Mouse (Mus musculus) hindbrain, embryonic 14.5 days (tissue): ENCODE measurements at regions not wholly inside any gene's neighbourhood (a gene's known extent, or its start where the extent isn't known, plus 50 kb on each side); places are given as distances from the start of the nearest gene placed in this dataset.

ENCODE experiments used
- ATAC-seq: fragments of 200-750 bp; cut with Nextera tagmentation; 2 replicates; pipeline ENCODE4 v1.8.0; 2017; ENCODE audit warnings: moderate number of reproducible peaks, mild to moderate bottlenecking, moderate TSS enrichment, moderate library complexity; ENCODE audit not compliant: low FRiP score
- DNase-seq: peaks from one replicate; pipeline ENCODE4 v3.0.0-alpha.2; 2015; ENCODE audit warnings: low spot score
- H3K27ac ChIP-seq: fragments of 300-500 bp; sonication (generic); 2 replicates; pipeline ENCODE4 v1.5.1; 2014; ENCODE audit warnings: mild to moderate bottlenecking, moderate library complexity
- H3K27me3 ChIP-seq: fragments of 300-500 bp; sonication (generic); 2 replicates; pipeline ENCODE4 v1.6.1; 2014; ENCODE audit warnings: mild to moderate bottlenecking, low read length, mixed read lengths; ENCODE audit not compliant: control insufficient read depth, insufficient read depth
- H3K36me3 ChIP-seq: fragments of 300-500 bp; sonication (generic); replicated peaks from 2 replicates; pipeline ENCODE4 v1.6.1; 2014; ENCODE audit not compliant: control insufficient read depth, insufficient read depth
- H3K4me1 ChIP-seq: fragments of 300-500 bp; sonication (generic); replicated peaks from 2 replicates; pipeline ENCODE4 v1.6.1; 2014; ENCODE audit warnings: antibody characterized with exemption, low read length, mixed read lengths; ENCODE audit not compliant: control insufficient read depth, insufficient read depth
- H3K4me2 ChIP-seq: fragments of 300-500 bp; sonication (generic); replicated peaks from 2 replicates; pipeline ENCODE4 v1.6.1; 2014; ENCODE audit warnings: mild to moderate bottlenecking, moderate library complexity
- H3K4me3 ChIP-seq: fragments of 300-500 bp; sonication (generic); replicated peaks from 2 replicates; pipeline ENCODE4 v1.5.1; 2014; ENCODE audit warnings: mild to moderate bottlenecking, low read length
- H3K9ac ChIP-seq: fragments of 300-500 bp; sonication (generic); 2 replicates; pipeline ENCODE4 v1.6.1; 2014
- H3K9me3 ChIP-seq: fragments of 300-500 bp; sonication (generic); 2 replicates; pipeline ENCODE4 v1.6.1; 2016; ENCODE audit warnings: low read length; ENCODE audit not compliant: control insufficient read depth
- WGBS: fragments of 180-500 bp; shearing (Covaris S2); extraction: QIAGEN DNeasy Blood & Tissue Kit; methylation state at CpG from one replicate; pipeline ENCODE4 v1.1.7; 2014; 5-methylcytosine and 5-hydroxymethylcytosine counted together

GRCm38 (mm10) chr9:113435921-113436320 is 272.1 kb downstream of the Pdcd6ip start:
- no peak for ATAC-seq
- H3K9me3 ChIP-seq: no peaks in the 10 kb centered on the region

DNA sequence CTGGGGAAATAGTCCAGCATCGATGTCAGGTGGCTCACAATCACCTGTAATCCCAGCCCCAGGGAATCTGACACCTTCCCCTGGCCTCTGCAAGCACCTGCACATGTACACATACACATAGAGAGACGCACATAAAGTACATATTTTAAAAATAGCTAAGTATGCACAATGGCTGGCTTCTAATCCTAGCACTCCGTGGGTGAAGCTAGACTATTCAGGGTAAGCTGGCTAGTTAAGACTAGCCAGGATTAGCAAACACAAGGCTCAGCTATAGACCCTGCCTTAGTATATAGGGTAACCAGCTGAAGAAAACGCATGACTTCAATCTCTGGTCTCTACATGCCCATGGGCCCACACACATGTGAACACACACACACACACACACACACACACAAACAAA is 274.6 kb downstream of the Pdcd6ip start:
- no peaks in the 10 kb centered on the region for H3K4me1 ChIP-seq
- no peak overlapping the region for H3K27ac ChIP-seq
- ATAC-seq: no peak
- no peaks in the 10 kb centered on the region for H3K27me3 ChIP-seq
- DNase-seq: no peak
- no peak overlapping the region for H3K4me2 ChIP-seq
- H3K9ac ChIP-seq: no peak overlapping the region
- 87% methylated on average over 4 of the region's 4 CpGs for WGBS
- no peaks in the 10 kb centered on the region for H3K9me3 ChIP-seq
- H3K36me3 ChIP-seq: no peaks in the 10 kb centered on the region
- no peak overlapping the region for H3K4me3 ChIP-seq

More at GRCm38 (mm10) chr9:113435921-113436320, 272.1 kb downstream of the Pdcd6ip start:
- no peaks in the 10 kb centered on the region for H3K4me1 ChIP-seq
- no peaks in the 10 kb centered on the region for H3K27me3 ChIP-seq
- no peak for DNase-seq
- H3K36me3 ChIP-seq: no peaks in the 10 kb centered on the region
- H3K4me2 ChIP-seq: no peak overlapping the region
- no peak overlapping the region for H3K4me3 ChIP-seq
- no peak overlapping the region for H3K9ac ChIP-seq
- H3K27ac ChIP-seq: no peak overlapping the region

GRCm38 (mm10) chr9:113432601-113433179 is 275.4 kb downstream of the Pdcd6ip start:
- WGBS: 78% methylated on average over 9 of the region's 9 CpGs
- DNase-seq (no peak), ATAC-seq (no peak)

DNA sequence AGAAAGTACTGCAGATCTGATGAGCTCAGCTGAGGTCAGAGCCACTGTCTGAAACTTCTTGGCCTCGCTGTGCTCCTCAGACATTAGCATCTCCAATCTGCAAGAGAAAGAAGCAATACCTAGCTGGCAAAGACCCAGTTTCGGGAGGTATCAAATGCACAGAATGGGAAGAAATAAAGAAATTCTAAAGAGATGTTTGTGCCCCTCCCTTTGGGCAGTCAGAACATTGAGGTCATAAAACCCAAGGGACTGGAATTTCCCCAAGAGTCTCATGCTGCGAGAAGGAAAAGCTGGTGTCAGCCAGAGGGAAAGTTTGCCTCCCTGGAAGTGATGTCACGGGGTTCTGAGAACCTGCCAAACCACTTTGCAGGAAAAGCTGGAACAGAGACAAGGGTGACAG is 277.6 kb downstream of the Pdcd6ip start:
- ATAC-seq: no peak
- WGBS: 89% methylated on average over 4 of the region's 4 CpGs

More at GRCm38 (mm10) chr9:113432601-113433179, 275.4 kb downstream of the Pdcd6ip start:
- no peaks in the 10 kb centered on the region for H3K36me3 ChIP-seq
- no peaks in the 10 kb centered on the region for H3K9me3 ChIP-seq
- no peak overlapping the region for H3K9ac ChIP-seq
- H3K4me2 ChIP-seq: no peak overlapping the region
- no peaks in the 10 kb centered on the region for H3K4me1 ChIP-seq
- H3K4me3 ChIP-seq: no peak overlapping the region
- H3K27me3 ChIP-seq: no peaks in the 10 kb centered on the region
- H3K27ac ChIP-seq: no peak overlapping the region

GRCm38 (mm10) chr9:113427281-113427680 is 280.8 kb downstream of the Pdcd6ip start:
- Histone ChIP-seq H3K9me3 (no peaks in the 10 kb centered on the region), H3K9ac (no peak overlapping the region), H3K27ac (no peak overlapping the region), H3K4me3 (no peak overlapping the region), H3K27me3 (no peaks in the 10 kb centered on the region), H3K4me2 (no peak overlapping the region), H3K36me3 (no peaks in the 10 kb centered on the region), H3K4me1 (no peaks in the 10 kb centered on the region)
- WGBS: 90% methylated on average over 4 of the region's 4 CpGs
- ATAC-seq: no peak
- no peak for DNase-seq

More for the DNA sequence above, 277.6 kb downstream of the Pdcd6ip start:
- no peaks in the 10 kb centered on the region for H3K27me3 ChIP-seq
- no peaks in the 10 kb centered on the region for H3K4me1 ChIP-seq
- H3K36me3 ChIP-seq: no peaks in the 10 kb centered on the region
- no peak overlapping the region for H3K9ac ChIP-seq
- no peak overlapping the region for H3K4me3 ChIP-seq
- H3K4me2 ChIP-seq: no peak overlapping the region
- no peaks in the 10 kb centered on the region for H3K9me3 ChIP-seq
- H3K27ac ChIP-seq: no peak overlapping the region
- DNase-seq: no peak

GRCm38 (mm10) chr9:113426324-113426723 is 281.7 kb downstream of the Pdcd6ip start:
- no peak overlapping the region for H3K4me2 ChIP-seq
- no peaks in the 10 kb centered on the region for H3K27me3 ChIP-seq
- ATAC-seq (no peak), DNase-seq (no peak)
- no peaks in the 10 kb centered on the region for H3K36me3 ChIP-seq
- 93% methylated on average over 15 of the region's 15 CpGs for WGBS
- no peak overlapping the region for H3K9ac ChIP-seq
- no peaks in the 10 kb centered on the region for H3K4me1 ChIP-seq
- H3K27ac ChIP-seq: no peak overlapping the region
- H3K4me3 ChIP-seq: no peak overlapping the region
- H3K9me3 ChIP-seq: no peaks in the 10 kb centered on the region

GRCm38 (mm10) chr9:113421645-113422044 is 286.4 kb downstream of the Pdcd6ip start:
- H3K36me3 ChIP-seq: no peaks in the 10 kb centered on the region
- DNase-seq (no peak), ATAC-seq (no peak)
- H3K9me3 ChIP-seq: no peaks in the 10 kb centered on the region
- no peaks in the 10 kb centered on the region for H3K4me1 ChIP-seq
- no peak overlapping the region for H3K27ac ChIP-seq
- H3K4me2 ChIP-seq: no peak overlapping the region
- H3K4me3 ChIP-seq: no peak overlapping the region
- no peaks in the 10 kb centered on the region for H3K27me3 ChIP-seq
- H3K9ac ChIP-seq: no peak overlapping the region

DNA sequence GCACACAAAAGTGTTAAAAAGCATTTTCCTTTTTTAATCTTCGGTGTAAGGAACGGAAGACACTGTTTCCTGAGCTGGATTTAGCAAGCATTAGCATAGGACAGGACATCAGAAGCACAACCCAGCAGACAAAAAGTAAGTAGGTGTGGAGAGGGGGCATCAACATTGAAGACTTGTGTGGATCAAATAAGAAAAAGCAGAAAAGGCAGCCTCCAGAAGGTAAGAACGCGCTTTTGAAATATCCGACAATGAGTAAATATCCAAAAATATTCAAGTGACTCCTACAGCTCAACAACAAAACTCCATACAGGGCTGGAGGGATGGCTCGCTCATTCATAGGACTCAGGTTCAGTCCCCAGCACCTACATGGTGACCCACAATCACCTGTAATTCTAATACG is 286.9 kb downstream of the Pdcd6ip start:
- no peak for DNase-seq
- no peaks in the 10 kb centered on the region for H3K9me3 ChIP-seq
- no peaks in the 10 kb centered on the region for H3K4me1 ChIP-seq
- H3K27me3 ChIP-seq: no peaks in the 10 kb centered on the region
- no peak overlapping the region for H3K9ac ChIP-seq
- no peak overlapping the region for H3K4me2 ChIP-seq
- H3K27ac ChIP-seq: no peak overlapping the region
- no peak for ATAC-seq
- no peaks in the 10 kb centered on the region for H3K36me3 ChIP-seq
- WGBS: 98% methylated on average over 7 of the region's 7 CpGs
- H3K4me3 ChIP-seq: no peak overlapping the region

DNA sequence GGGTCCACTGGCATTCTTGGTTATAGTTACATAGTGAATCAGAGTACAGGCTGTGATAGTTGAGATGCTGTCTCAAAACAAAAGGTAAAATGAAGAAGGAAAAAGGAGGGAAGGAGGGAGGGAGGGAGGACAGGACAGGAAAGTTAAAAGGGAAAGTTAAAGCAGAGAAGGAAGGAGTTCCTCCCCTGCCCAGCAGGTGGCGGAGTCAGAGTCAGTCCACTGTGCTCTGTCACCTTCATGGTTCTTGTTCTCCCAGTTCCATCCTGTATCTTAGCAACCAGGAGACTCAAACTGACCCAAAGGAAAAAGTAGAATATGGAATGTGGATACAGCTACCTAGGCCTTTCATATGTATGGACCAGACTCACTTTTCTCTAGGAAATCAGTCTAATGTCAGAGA is 288.3 kb downstream of the Pdcd6ip start:
- Histone ChIP-seq H3K36me3 (no peaks in the 10 kb centered on the region), H3K4me1 (no peaks in the 10 kb centered on the region), H3K4me2 (no peak overlapping the region), H3K4me3 (no peak overlapping the region), H3K9ac (no peak overlapping the region), H3K27ac (no peak overlapping the region), H3K27me3 (no peaks in the 10 kb centered on the region), H3K9me3 (no peaks in the 10 kb centered on the region)
- 100% methylated on average over 1 of the region's 1 CpGs for WGBS
- DNase-seq (no peak), ATAC-seq (no peak)

GRCm38 (mm10) chr9:113417106-113417505 is 291.0 kb downstream of the Pdcd6ip start:
- no peaks in the 10 kb centered on the region for H3K36me3 ChIP-seq
- no peaks in the 10 kb centered on the region for H3K27me3 ChIP-seq
- DNase-seq (no peak), ATAC-seq (no peak)
- H3K4me3 ChIP-seq: no peak overlapping the region
- WGBS: 94% methylated on average over 3 of the region's 3 CpGs
- H3K4me1 ChIP-seq: no peaks in the 10 kb centered on the region
- no peaks in the 10 kb centered on the region for H3K9me3 ChIP-seq
- no peak overlapping the region for H3K27ac ChIP-seq
- no peak overlapping the region for H3K4me2 ChIP-seq
- H3K9ac ChIP-seq: no peak overlapping the region
